Mouse (Mus musculus): ENCODE results near the gene Shoc2. TPM values are rescaled to one million over a fixed set of nuclear protein-coding genes. Genes with fewer than 3 reads are reported as not detected.
"Not testable (repeated sequence)": the region's sequence is repeated elsewhere in the genome, so short reads cannot be mapped to it uniquely, and the experiment has no call there.

Gene Shoc2
- polyA plus RNA-seq, 1 experiment: 18.5 TPM

GRCm38 (mm10) chr19:53962511-53962910 is 18.4 kb downstream of the Shoc2 start:
- no peak for TF ChIP-seq POLR2A (IDR thresholded peaks at IDR 0.05; ENCODE audit: borderline replicate concordance, extremely low read depth, low read depth, low read length)
- TF ChIP-seq CTCF (IDR thresholded peaks at IDR 0.05; ENCODE audit: insufficient read depth, low read length): no peak
- WGBS: 77% methylated on average over 4 of the region's 4 CpGs
- Histone ChIP-seq H3K4me3 (replicated peaks; ENCODE audit: extremely low read depth, low read depth, low read length) (no peak overlapping the region), H3K4me1 (ENCODE audit: control insufficient read depth, insufficient read depth, low read length) (no peaks in the 10 kb centered on the region)
- no peak for DNase-seq

GRCm38 (mm10) chr19:53964347-53964746 is 20.2 kb downstream of the Shoc2 start:
- H3K4me3 ChIP-seq (replicated peaks; ENCODE audit: extremely low read depth, low read depth, low read length); DNase-seq; H3K4me1 ChIP-seq (ENCODE audit: control insufficient read depth, insufficient read depth, low read length): not testable (repeated sequence)
- whole genome bisulfite sequencing: 95% methylated on average over 3 of the region's 3 CpGs

GRCm38 (mm10) chr19:53964910-53965633 is 21.0 kb downstream of the Shoc2 start:
- H3K4me3 ChIP-seq (replicated peaks; ENCODE audit: extremely low read depth, low read depth, low read length): no peak overlapping the region
- no peak for DNase-seq
- TF ChIP-seq POLR2A (IDR thresholded peaks at IDR 0.05; ENCODE audit: borderline replicate concordance, extremely low read depth, low read depth, low read length): no peak
- TF ChIP-seq CTCF (IDR thresholded peaks at IDR 0.05; ENCODE audit: insufficient read depth, low read length): no peak
- H3K4me1 ChIP-seq (ENCODE audit: control insufficient read depth, insufficient read depth, low read length): no peaks in the 10 kb centered on the region; the same call in 1 of the 2 replicates
- WGBS: 80% methylated on average over 10 of the region's 10 CpGs

- 86% methylated on average over 3 of the region's 3 CpGs for WGBS
- Histone ChIP-seq H3K4me1 (ENCODE audit: control insufficient read depth, insufficient read depth, low read length) (peaks cover 3% of the 10 kb centered on the region; the same call in 1 of the 2 replicates), H3K4me3 (replicated peaks; ENCODE audit: extremely low read depth, low read depth, low read length) (no peak overlapping the region)
- no peak for TF ChIP-seq POLR2A (IDR thresholded peaks at IDR 0.05; ENCODE audit: borderline replicate concordance, extremely low read depth, low read depth, low read length)
- no peak for TF ChIP-seq CTCF (IDR thresholded peaks at IDR 0.05; ENCODE audit: insufficient read depth, low read length)
- no peak for DNase-seq
Measured at GRCm38 (mm10) chr19:53969226-53969625, 25.1 kb downstream of the Shoc2 start.

GRCm38 (mm10) chr19:53971938-53972337 is 27.8 kb downstream of the Shoc2 start:
- no peak for DNase-seq
- TF ChIP-seq POLR2A (IDR thresholded peaks at IDR 0.05; ENCODE audit: borderline replicate concordance, extremely low read depth, low read depth, low read length): no peak
- TF ChIP-seq CTCF (IDR thresholded peaks at IDR 0.05; ENCODE audit: insufficient read depth, low read length): no peak
- WGBS: 53% methylated on average over 7 of the region's 7 CpGs
- no peak overlapping the region for H3K4me3 ChIP-seq (replicated peaks; ENCODE audit: extremely low read depth, low read depth, low read length)
- peaks cover 3% of the 10 kb centered on the region; the same call in 1 of the 2 replicates for H3K4me1 ChIP-seq (ENCODE audit: control insufficient read depth, insufficient read depth, low read length)

GRCm38 (mm10) chr19:53973656-53974055 is 29.6 kb downstream of the Shoc2 start:
- no peak for TF ChIP-seq POLR2A (IDR thresholded peaks at IDR 0.05; ENCODE audit: borderline replicate concordance, extremely low read depth, low read depth, low read length)
- TF ChIP-seq CTCF (IDR thresholded peaks at IDR 0.05; ENCODE audit: insufficient read depth, low read length): no peak
- 58% methylated on average over 1 of the region's 1 CpGs for WGBS
- DNase-seq: no peak
- H3K4me3 ChIP-seq (replicated peaks; ENCODE audit: extremely low read depth, low read depth, low read length): no peak overlapping the region
- 0 out of 2 replicates have a peak, but pooled peaks cover 3% of the 10 kb centered on the region for H3K4me1 ChIP-seq (ENCODE audit: control insufficient read depth, insufficient read depth, low read length)

GRCm38 (mm10) chr19:53982041-53982440 is 37.9 kb downstream of the Shoc2 start:
- WGBS: 50% methylated on average over 3 of the region's 3 CpGs
- Histone ChIP-seq H3K4me1 (ENCODE audit: control insufficient read depth, insufficient read depth, low read length) (no peaks in the 10 kb centered on the region; the same call in 1 of the 2 replicates), H3K4me3 (replicated peaks; ENCODE audit: extremely low read depth, low read depth, low read length) (no peak overlapping the region)
- TF ChIP-seq POLR2A (IDR thresholded peaks at IDR 0.05; ENCODE audit: borderline replicate concordance, extremely low read depth, low read depth, low read length) (no peak), CTCF (IDR thresholded peaks at IDR 0.05; ENCODE audit: insufficient read depth, low read length) (no peak)
- no peak for DNase-seq

- DNase-seq: no peak
- no peaks in the 10 kb centered on the region; the same call in 1 of the 2 replicates for H3K4me1 ChIP-seq (ENCODE audit: control insufficient read depth, insufficient read depth, low read length)
- TF ChIP-seq CTCF (IDR thresholded peaks at IDR 0.05; ENCODE audit: insufficient read depth, low read length) (0 out of 2 replicates have a peak, but pooled peaks have one; percentile 17), POLR2A (IDR thresholded peaks at IDR 0.05; ENCODE audit: borderline replicate concordance, extremely low read depth, low read depth, low read length) (no peak)
- WGBS: 89% methylated on average over 1 of the region's 1 CpGs
- H3K4me3 ChIP-seq (replicated peaks; ENCODE audit: extremely low read depth, low read depth, low read length): no peak overlapping the region
Measured at GRCm38 (mm10) chr19:53983336-53983735, 39.2 kb downstream of the Shoc2 start.

GRCm38 (mm10) chr19:53984628-53985027 is 40.5 kb downstream of the Shoc2 start:
- WGBS: 93% methylated on average over 3 of the region's 3 CpGs
- H3K4me1 ChIP-seq (ENCODE audit: control insufficient read depth, insufficient read depth, low read length): no peaks in the 10 kb centered on the region; the same call in 1 of the 2 replicates
- TF ChIP-seq POLR2A (IDR thresholded peaks at IDR 0.05; ENCODE audit: borderline replicate concordance, extremely low read depth, low read depth, low read length) (no peak), CTCF (IDR thresholded peaks at IDR 0.05; ENCODE audit: insufficient read depth, low read length) (no peak)
- H3K4me3 ChIP-seq (replicated peaks; ENCODE audit: extremely low read depth, low read depth, low read length): no peak overlapping the region
- DNase-seq: no peak

GRCm38 (mm10) chr19:53990538-53990937 is 46.4 kb downstream of the Shoc2 start:
- Histone ChIP-seq H3K4me1 (ENCODE audit: control insufficient read depth, insufficient read depth, low read length) (peaks cover 3% of the 10 kb centered on the region), H3K4me3 (replicated peaks; ENCODE audit: extremely low read depth, low read depth, low read length) (no peak overlapping the region)
- DNase-seq: no peak
- WGBS: 82% methylated on average over 2 of the region's 2 CpGs
- TF ChIP-seq CTCF (IDR thresholded peaks at IDR 0.05; ENCODE audit: insufficient read depth, low read length): no peak
- no peak for TF ChIP-seq POLR2A (IDR thresholded peaks at IDR 0.05; ENCODE audit: borderline replicate concordance, extremely low read depth, low read depth, low read length)
